Mouse (Mus musculus) cerebellum, postnatal 25 days (tissue): Measurements from ENCODE around the gene Zfp969.
"Not testable (repeated sequence)": the region's sequence is repeated elsewhere in the genome, so short reads cannot be mapped to it uniquely, and the experiment has no call there.

Source experiments
- DNase-seq, 2 experiments: peaks; one replicate each; pipeline ENCODE4 v3.0.0; 2021; ENCODE audit warnings: mixed read lengths in 2 of 2

The Zfp969 gene

GRCm38 (mm10) chr2:175703546-175703945, at the start of gene Zfp969:
Zfp969 (minus strand) TSS chr2:175703646.
- DNase-seq: not testable (repeated sequence)

GRCm38 (mm10) chr2:175741237-175741636, 37.8 kb upstream of the Zfp969 start, which contains the start of gene Gm2007:
Gm2007 (plus strand) TSS chr2:175741537.
- DNase-seq: not testable (repeated sequence)

- DNase-seq: not testable (repeated sequence)
These were observed 59.8 kb downstream of the Zfp969 start, which contains the start of gene Gm11007 for GRCm38 (mm10) chr2:175643678-175644077. Gm11007 (plus strand) TSS chr2:175643978.
